Mouse (Mus musculus) layer of hippocampus, adult 9-11 months (tissue): ENCODE results near the gene D5Ertd579e.
"Not testable (repeated sequence)": the region's sequence is repeated elsewhere in the genome, so short reads cannot be mapped to it uniquely, and the experiment has no call there.

ENCODE experiments used
- DNase-seq: peaks from one replicate; pipeline ENCODE4 v3.0.0; 2022

D5Ertd579e gene

GRCm38 (mm10) chr5:36679918-36680598 is 15.8 kb downstream of the D5Ertd579e start:
- no peak for DNase-seq

GRCm38 (mm10) chr5:36678799-36679198 is 17.0 kb downstream of the D5Ertd579e start:
- no peak for DNase-seq

GRCm38 (mm10) chr5:36677907-36678306 is 17.9 kb downstream of the D5Ertd579e start:
- DNase-seq = no peak

DNA sequence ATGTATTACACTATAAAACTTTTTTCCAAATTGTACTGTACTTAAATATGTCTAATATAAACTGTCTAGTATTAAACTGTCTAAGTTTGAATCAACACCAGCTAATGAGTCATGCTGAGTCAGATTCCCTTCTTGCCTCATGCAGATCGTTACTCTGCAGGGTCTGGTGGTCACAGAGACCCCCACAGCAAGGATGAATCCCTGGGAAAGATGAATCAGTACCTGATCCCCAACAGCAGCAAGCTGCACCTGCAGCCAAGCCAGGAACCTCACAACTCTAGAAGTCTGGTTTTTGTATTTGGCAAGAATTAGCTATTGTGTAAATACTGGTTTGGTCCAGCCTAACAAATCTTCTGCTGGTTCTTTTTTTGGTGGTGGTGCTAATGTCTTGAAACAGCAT is 20.4 kb downstream of the D5Ertd579e start:
- no peak for DNase-seq

DNA sequence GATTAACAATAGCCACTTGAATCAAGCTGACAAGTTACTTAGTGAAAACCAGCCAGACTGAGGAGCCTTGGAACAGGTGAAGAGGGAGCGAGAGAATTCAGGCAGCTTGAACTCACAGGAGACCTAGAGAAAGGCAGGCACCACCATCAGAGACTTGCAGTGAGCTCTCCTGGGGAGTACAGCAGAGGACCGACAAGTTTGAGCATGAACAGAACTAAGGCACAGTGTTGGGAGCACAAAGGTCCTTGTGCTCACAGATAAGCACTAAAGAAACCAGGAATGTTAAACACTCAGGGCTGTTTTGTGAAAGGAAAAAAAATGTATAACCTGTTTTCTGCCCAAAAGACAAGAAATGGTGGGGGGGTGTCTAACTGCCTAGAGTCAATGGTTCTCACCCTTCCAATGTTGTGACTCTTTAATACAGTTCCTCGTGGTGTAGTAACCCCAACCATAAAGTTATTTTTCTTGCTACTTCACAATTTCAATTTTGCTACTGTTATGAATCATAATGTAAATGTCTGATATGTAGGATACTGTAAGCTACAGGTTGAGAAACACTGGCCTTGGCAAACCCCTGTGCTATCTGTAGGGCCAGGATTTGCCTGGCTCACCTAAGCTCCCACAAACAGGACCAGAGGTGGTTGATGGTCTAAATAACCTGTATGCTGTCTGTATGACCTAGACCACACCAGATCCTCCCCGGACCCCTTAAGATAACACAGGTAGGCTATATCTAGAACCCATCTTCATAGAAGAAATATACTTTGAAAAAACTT is 21.0 kb downstream of the D5Ertd579e start:
- DNase-seq = no peak

GRCm38 (mm10) chr5:36669021-36670008 is 26.5 kb downstream of the D5Ertd579e start:
- peak; percentile 79 for DNase-seq

DNA sequence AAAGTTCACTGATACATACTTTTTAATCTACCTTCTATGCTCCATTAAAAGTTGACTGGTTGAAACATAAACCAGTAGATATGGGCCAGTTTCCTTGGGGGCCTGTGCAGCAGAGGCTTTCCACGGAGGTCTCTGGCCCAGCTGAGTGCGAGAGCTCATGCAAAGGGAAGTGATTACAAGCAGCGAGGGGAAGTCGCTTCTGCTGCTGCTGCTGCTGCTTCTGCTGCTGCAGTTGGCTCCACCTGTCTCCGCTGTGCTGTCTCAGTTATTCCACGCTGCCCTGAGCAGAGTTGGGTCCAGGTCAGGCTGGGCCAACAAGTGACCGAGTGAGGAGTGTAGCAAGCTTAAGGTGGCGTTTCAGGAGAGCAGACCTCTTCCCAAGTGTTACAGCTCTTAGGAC is 27.3 kb downstream of the D5Ertd579e start:
- no peak for DNase-seq

- not testable (repeated sequence) for DNase-seq
These were observed 27.8 kb downstream of the D5Ertd579e start for GRCm38 (mm10) chr5:36667986-36668385.

DNA sequence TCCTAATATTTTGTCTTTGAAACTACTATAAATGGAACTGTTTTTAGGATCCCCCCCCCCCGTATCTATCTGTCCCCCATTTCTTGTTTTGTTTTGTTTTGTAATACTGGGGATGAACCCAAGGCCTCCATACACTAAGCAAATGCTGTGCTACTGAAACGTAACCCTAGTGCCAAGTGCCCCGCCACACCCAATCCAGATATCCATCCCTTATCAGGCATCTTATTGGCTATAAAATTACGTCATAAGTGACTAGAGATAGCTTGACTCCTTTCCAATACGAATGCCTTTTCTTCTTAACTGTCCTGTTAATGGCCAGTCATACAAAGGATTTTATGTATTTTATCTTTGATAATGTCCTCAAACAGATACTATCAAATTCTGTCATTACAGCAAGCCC is 28.7 kb downstream of the D5Ertd579e start:
- no peak for DNase-seq

- not testable (repeated sequence) for DNase-seq
These were observed 29.1 kb downstream of the D5Ertd579e start for GRCm38 (mm10) chr5:36666699-36667098.

- no peak for DNase-seq
These were observed 32.5 kb downstream of the D5Ertd579e start for GRCm38 (mm10) chr5:36663329-36663728.

GRCm38 (mm10) chr5:36660977-36661760 is 34.7 kb downstream of the D5Ertd579e start:
- not testable (repeated sequence) for DNase-seq

DNA sequence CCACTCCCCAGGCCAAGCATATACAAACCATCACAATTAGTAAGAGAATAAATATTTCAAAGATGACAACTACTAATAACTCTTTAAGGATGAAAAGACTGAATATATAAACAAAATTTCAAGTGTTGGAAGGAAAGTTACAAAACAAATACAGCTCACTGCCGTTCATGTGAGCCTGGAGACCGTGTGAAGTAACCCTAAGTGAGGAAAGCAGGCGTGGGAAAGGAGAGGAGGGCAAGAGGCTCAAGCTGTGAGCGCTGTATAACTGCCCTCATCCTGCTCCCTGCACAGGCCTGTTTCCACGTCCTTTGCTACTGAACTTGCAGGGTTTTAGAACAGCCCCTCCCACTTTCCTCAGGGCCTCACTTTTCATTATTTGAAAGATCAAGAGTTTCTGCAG is 70.2 kb downstream of the D5Ertd579e start:
- no peak for DNase-seq

DNA sequence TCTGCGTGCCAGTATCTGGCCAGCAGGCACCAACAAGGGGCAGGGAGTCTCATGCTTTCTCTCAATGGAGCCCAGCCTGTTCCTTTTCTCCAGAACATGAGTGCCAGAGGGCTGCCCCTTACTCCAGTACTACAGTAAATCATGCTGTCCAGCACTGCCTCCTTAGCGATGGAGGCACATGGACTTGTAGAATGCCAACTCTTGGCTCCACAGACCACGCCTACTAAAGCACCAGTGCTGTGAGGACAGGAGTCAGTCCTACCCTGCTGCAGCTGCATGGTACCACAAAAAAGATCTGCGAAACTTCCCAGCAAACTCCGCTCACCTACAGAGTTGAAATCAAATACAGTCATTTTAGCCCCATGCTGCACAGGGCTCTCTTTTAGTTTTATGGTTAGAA is 72.2 kb downstream of the D5Ertd579e start:
- DNase-seq = no peak

GRCm38 (mm10) chr5:36621058-36621449 is 74.8 kb downstream of the D5Ertd579e start:
- DNase-seq = no peak

- no peak for DNase-seq
These were observed 75.3 kb downstream of the D5Ertd579e start for GRCm38 (mm10) chr5:36620409-36621057.

- DNase-seq = peak; percentile 47
These were observed 76.9 kb downstream of the D5Ertd579e start for GRCm38 (mm10) chr5:36618890-36619289.

DNA sequence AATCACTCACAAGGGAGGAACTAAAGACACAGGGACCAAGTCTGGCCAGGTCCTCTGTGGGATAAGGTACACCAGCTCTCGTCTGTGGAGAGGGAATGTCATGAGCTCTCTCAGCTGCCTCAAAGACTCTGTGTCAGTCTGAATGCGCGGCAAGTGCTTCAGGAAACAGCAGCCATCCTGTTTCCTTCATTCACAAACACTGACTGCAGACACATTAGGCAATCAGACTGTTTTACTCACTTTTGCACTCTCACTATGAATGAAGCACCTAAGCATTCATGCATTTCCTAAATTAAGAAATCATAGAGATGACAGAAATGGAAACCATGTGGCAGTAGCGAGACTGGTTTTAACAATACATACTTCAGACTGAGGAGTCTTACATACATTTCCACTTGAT is 77.5 kb downstream of the D5Ertd579e start:
- DNase-seq = no peak

- DNase-seq = no peak
These were observed 81.7 kb downstream of the D5Ertd579e start for GRCm38 (mm10) chr5:36614124-36614523.

- DNase-seq = no peak
These were observed 86.8 kb downstream of the D5Ertd579e start for GRCm38 (mm10) chr5:36608939-36609499.

DNA sequence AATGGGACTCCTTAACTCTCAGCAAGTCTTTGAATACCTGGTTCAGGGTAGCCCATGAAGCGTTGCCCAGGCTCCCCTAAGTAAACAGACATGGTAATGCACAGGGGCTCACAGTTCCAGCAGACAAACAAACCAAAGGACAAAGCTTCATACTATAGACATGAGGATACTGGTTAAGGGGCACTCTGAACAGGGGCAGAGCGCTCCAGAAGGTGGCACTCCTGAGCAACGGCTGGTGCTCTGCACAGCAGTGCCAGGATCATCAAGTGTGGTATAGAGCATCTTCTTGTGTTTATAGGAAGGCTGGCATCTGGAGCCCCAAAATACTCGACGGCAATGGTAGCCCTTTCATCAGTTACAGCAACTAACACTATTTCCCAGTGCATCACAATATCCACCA is 92.8 kb downstream of the D5Ertd579e start:
- peak; percentile 45 for DNase-seq
